Mouse (Mus musculus) naive thymus-derived CD4-positive, alpha-beta T cell, adult 2 months (primary cell): Measurements from ENCODE around the gene Cbx5.
A peak's percentile ranks its signal among the peaks of the same experiment; 100 is the strongest.
"Not testable (repeated sequence)": the region's sequence is repeated elsewhere in the genome, so short reads cannot be mapped to it uniquely, and the experiment has no call there.

Source experiments
- DNase-seq: peaks from one replicate; pipeline ENCODE4 v3.0.0-alpha.2; 2011; ENCODE audit warnings: low read depth

Cbx5 gene

GRCm38 (mm10) chr15:103250195-103250740, 10.7 kb upstream of the Cbx5 start:
- DNase-seq = peak; percentile 72

GRCm38 (mm10) chr15:103249511-103249910, 9.9 kb upstream of the Cbx5 start:
- not testable (repeated sequence) for DNase-seq

GRCm38 (mm10) chr15:103248401-103249313, 9.0 kb upstream of the Cbx5 start:
- DNase-seq = no peak

GRCm38 (mm10) chr15:103247782-103248400, 8.3 kb upstream of the Cbx5 start:
- DNase-seq = no peak

GRCm38 (mm10) chr15:103247078-103247781, 7.6 kb upstream of the Cbx5 start:
- no peak for DNase-seq

- no peak for DNase-seq
These were observed 6.0 kb upstream of the Cbx5 start for GRCm38 (mm10) chr15:103245616-103246015.

DNA sequence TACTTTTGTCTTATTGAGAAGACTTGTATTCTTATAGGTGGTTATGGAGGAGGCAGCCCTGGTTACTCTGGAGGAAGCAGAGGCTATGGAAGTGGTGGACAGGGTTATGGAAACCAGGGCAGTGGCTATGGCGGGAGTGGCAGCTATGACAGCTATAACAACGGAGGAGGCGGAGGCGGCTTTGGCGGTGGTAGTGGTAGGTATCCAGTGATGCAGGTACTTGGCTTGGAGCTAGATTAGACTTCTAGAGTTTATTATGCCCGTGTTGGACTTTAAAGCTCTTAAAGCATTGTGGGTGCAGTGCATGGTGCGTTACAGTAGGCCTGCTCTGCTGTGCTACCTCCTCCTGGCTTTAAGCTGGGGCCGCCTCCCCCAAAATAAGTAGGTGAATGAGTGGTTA, 3.3 kb upstream of the Cbx5 start:
- no peak for DNase-seq

GRCm38 (mm10) chr15:103241071-103242018, 1.7 kb upstream of the Cbx5 start:
- DNase-seq = not testable (repeated sequence)

GRCm38 (mm10) chr15:103240160-103241028, 778 bp upstream of the Cbx5 start, which contains the start of gene Hnrnpa1:
Gene Hnrnpa1, plus strand, starts transcription at chr15:103240432.
- peak; percentile 98 for DNase-seq

GRCm38 (mm10) chr15:103239130-103239684, 409 bp downstream of the Cbx5 start:
- DNase-seq = no peak

DNA sequence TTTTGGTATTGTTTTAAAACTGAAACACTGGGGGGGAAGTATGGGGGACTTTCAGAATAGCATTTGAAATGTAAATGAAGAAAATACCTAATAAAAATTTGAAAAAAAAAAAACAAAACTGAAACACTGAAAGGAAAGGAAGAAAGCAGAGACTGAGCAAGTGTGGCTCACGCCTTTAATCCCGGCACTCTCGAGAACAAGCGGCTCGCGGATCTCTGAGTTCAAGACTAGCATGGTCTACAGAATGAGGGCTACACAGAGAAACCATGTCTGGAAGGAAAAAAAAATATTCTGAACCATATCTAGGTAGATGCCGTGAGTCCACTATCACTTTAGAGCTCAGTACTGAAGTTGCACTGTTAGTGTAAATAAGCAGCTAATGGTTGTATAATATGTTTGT, 2.3 kb downstream of the Cbx5 start:
- DNase-seq = no peak

DNA sequence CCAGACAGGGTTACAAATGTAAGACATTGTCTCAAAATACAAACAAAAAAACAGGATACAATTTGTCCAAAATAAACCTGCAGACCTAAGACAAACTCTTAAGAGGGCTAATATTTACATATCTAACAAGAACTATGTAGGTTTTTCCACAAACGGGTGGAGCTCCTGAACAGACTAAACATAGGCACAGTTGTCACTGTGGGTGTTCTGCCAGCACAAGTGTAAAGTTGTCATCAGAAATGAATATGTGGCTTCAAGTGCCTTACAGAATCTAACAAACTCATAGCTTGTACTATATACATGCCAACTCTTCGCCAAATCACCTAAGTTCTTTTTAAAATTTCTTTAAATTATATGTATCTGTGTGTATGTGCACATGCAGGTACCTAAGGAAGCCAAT, 6.5 kb downstream of the Cbx5 start:
- no peak for DNase-seq

GRCm38 (mm10) chr15:103228904-103229303, 10.7 kb downstream of the Cbx5 start:
- no peak for DNase-seq

- DNase-seq = no peak
These were observed 12.0 kb downstream of the Cbx5 start for GRCm38 (mm10) chr15:103227572-103227971.

DNA sequence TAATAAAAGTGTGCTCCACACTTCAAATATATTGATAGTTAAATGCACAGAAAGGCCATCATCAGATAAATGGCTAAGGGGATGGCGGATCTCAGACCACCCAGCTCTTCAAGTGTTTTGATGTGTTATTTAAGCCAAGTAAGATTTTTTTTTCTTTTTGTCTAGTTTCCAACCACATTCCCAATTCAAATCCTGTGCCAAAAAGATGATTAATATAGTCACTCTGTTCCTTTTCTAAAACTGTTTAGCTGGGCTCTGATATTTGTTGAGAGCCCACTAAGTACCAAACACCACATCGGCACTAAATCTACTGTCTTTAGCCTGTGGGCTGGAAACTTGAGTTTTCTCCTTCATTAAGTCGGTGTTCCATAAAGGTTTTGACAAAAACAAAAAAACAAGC, 12.6 kb downstream of the Cbx5 start:
- no peak for DNase-seq

GRCm38 (mm10) chr15:103224161-103224560, 15.5 kb downstream of the Cbx5 start:
- DNase-seq = no peak

- DNase-seq = no peak
These were observed 18.2 kb downstream of the Cbx5 start for GRCm38 (mm10) chr15:103221386-103221785.

DNA sequence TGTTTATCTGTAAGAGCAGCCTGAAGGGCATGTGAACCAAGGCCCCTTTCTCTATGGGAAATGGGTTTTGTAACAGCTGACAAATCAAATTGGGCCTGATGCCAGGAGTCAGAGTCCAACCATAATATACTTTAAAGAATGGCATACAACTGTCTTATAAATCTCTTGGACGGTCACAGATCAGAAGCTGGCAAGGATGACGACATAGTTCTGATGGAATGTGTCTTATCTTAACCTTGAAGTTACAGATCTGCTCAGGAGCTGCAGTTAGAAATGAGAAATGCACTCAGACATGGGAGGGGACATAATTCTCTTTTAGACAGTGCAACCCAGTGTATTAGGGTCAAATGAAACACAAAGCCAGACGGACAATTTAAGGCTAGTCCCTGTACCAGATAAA, 18.8 kb downstream of the Cbx5 start:
- DNase-seq = no peak

DNA sequence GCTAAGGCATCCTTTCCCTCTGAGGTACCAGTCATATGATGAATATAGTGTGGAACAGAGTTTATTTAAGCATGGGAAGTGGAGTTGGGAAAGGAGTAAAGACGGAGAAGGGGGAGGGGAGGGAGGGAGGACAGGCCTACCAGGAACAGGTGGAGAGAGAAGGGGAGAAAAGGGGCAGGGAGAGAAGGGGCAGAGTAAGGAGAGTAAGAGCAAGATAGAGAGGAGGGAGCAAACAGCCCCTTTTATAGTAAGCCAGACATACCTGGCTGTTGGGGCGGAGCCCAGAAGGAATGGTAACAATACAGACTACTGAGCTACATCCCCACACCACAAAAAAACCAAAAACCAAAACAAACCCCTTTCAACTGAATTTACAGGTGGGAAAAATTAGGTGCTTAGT, 23.6 kb downstream of the Cbx5 start:
- DNase-seq = no peak
